Mouse (Mus musculus) hindbrain, embryonic 15.5 days (tissue): ENCODE measurements around the gene Ankrd39. TPM values are rescaled to one million over a fixed set of nuclear protein-coding genes. Genes with fewer than 3 reads are reported as not detected.

Experiments
- ATAC-seq: fragments of 200-750 bp; cut with Nextera tagmentation; 2 replicates; pipeline ENCODE4 v1.8.0; 2017; ENCODE audit warnings: low read depth, moderate number of reproducible peaks, moderate TSS enrichment; ENCODE audit not compliant: low FRiP score
- H3K27ac ChIP-seq: fragments of 300-500 bp; sonication (generic); replicated peaks from 2 replicates; pipeline ENCODE4 v1.5.1; 2015; ENCODE audit warnings: mild to moderate bottlenecking, inconsistent platforms
- H3K27me3 ChIP-seq: fragments of 300-500 bp; sonication (generic); 2 replicates; pipeline ENCODE4 v1.6.1; 2015; ENCODE audit warnings: control low read depth, inconsistent platforms
- H3K36me3 ChIP-seq: fragments of 300-500 bp; sonication (generic); 2 replicates; pipeline ENCODE4 v1.6.1; 2015; ENCODE audit warnings: control low read depth, inconsistent platforms
- H3K4me1 ChIP-seq: fragments of 300-500 bp; sonication (generic); replicated peaks from 2 replicates; pipeline ENCODE4 v1.6.1; 2015; ENCODE audit warnings: control low read depth, inconsistent platforms
- H3K4me2 ChIP-seq: fragments of 300-500 bp; sonication (generic); 2 replicates; pipeline ENCODE4 v1.6.1; 2015; ENCODE audit warnings: moderate library complexity, mild to moderate bottlenecking, inconsistent platforms
- H3K4me3 ChIP-seq: fragments of 300-500 bp; sonication (generic); 2 replicates; pipeline ENCODE4 v1.5.1; 2015; ENCODE audit warnings: mild to moderate bottlenecking, inconsistent platforms
- H3K9ac ChIP-seq: fragments of 300-500 bp; sonication (generic); 2 replicates; pipeline ENCODE4 v1.6.1; 2015; ENCODE audit warnings: inconsistent platforms
- H3K9me3 ChIP-seq: fragments of 300-500 bp; sonication (generic); 2 replicates; pipeline ENCODE4 v1.6.1; 2016; ENCODE audit warnings: control low read depth, inconsistent platforms
- WGBS: fragments of 180-500 bp; shearing (Covaris S2); methylation state at CpG from one replicate; pipeline ENCODE4 v1.1.7; 2015; 5-methylcytosine and 5-hydroxymethylcytosine counted together
- polyA plus RNA-seq: library from polyadenylated mRNA; unstranded; fragments of >200 nt; fragmentation: Nextera tagmentation; extraction: Ambion mirVana; gene quantifications from 2 replicates; pipeline ENCODE4 v1.2.1, GENCODE M21; 2015

The Ankrd39 gene
- polyA plus RNA-seq, 1 experiment from 2014 or later: 28.7 TPM

- no peak for ATAC-seq
- no peaks in the 10 kb centered on the region for H3K27me3 ChIP-seq
Measured at GRCm38 (mm10) chr1:36570320-36570719, 23.1 kb upstream of the Ankrd39 start.

GRCm38 (mm10) chr1:36569694-36570276, 22.5 kb upstream of the Ankrd39 start:
- ATAC-seq: no peak
- no peak overlapping the region for H3K4me2 ChIP-seq
- H3K27ac ChIP-seq: no peak overlapping the region
- H3K27me3 ChIP-seq: no peaks in the 10 kb centered on the region
- WGBS: 42% methylated on average over 7 of the region's 7 CpGs
- no peak overlapping the region for H3K9ac ChIP-seq
- H3K9me3 ChIP-seq: no peaks in the 10 kb centered on the region
- H3K4me1 ChIP-seq: peaks cover 18% of the 10 kb centered on the region
- no peak overlapping the region for H3K4me3 ChIP-seq
- H3K36me3 ChIP-seq: no peaks in the 10 kb centered on the region

More at GRCm38 (mm10) chr1:36570320-36570719, 23.1 kb upstream of the Ankrd39 start:
- Histone ChIP-seq H3K4me2 (no peak overlapping the region), H3K36me3 (no peaks in the 10 kb centered on the region), H3K9me3 (no peaks in the 10 kb centered on the region), H3K9ac (no peak overlapping the region), H3K27ac (no peak overlapping the region), H3K4me3 (no peak overlapping the region), H3K4me1 (peaks cover 18% of the 10 kb centered on the region)
- 90% methylated on average over 5 of the region's 5 CpGs for WGBS

- H3K9me3 ChIP-seq: no peaks in the 10 kb centered on the region
- ATAC-seq: no peak
- no peak overlapping the region for H3K27ac ChIP-seq
- H3K4me2 ChIP-seq: no peak overlapping the region
- H3K4me1 ChIP-seq: peaks cover 9% of the 10 kb centered on the region
- no peak overlapping the region for H3K9ac ChIP-seq
- H3K27me3 ChIP-seq: no peaks in the 10 kb centered on the region
- no peaks in the 10 kb centered on the region for H3K36me3 ChIP-seq
- H3K4me3 ChIP-seq: no peak overlapping the region
- 77% methylated on average over 4 of the region's 4 CpGs for WGBS
Measured at GRCm38 (mm10) chr1:36568776-36569175, 21.5 kb upstream of the Ankrd39 start.

- Histone ChIP-seq H3K9me3 (no peaks in the 10 kb centered on the region), H3K36me3 (no peaks in the 10 kb centered on the region), H3K4me1 (peaks cover 9% of the 10 kb centered on the region), H3K27ac (no peak overlapping the region), H3K27me3 (no peaks in the 10 kb centered on the region), H3K4me3 (no peak overlapping the region), H3K4me2 (no peak overlapping the region), H3K9ac (no peak overlapping the region)
- 37% methylated on average over 21 of the region's 21 CpGs for WGBS
- no peak for ATAC-seq
Measured at GRCm38 (mm10) chr1:36567818-36568603, 20.8 kb upstream of the Ankrd39 start.

- H3K9ac ChIP-seq: no peak overlapping the region
- H3K4me2 ChIP-seq: no peak overlapping the region
- H3K27ac ChIP-seq: no peak overlapping the region
- WGBS: 8% methylated on average over 2 of the region's 2 CpGs
- no peak for ATAC-seq
- no peaks in the 10 kb centered on the region for H3K27me3 ChIP-seq
- no peaks in the 10 kb centered on the region for H3K9me3 ChIP-seq
- peaks cover 9% of the 10 kb centered on the region for H3K4me1 ChIP-seq
- no peaks in the 10 kb centered on the region for H3K36me3 ChIP-seq
- no peak overlapping the region for H3K4me3 ChIP-seq
Measured at GRCm38 (mm10) chr1:36566425-36566824, 19.2 kb upstream of the Ankrd39 start.

DNA sequence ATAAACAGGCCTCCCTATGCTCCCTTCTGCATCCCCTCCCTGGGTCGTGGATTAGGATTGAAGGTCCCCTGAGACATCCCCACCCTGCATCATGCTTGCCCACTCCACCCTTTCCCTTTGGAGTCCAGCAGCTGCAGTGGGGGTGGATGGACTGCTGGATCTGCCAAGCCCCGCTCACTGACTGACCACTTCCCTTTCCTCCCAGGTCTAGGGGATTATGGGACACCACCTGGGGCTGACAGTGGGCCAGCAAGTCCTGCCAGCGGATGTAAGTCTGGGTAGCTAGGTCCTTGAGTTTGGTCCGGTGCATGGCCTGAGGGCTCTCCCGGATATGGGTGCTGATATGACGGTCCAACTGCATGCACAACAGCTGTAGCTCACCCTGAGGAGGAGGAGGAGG, 16.9 kb upstream of the Ankrd39 start:
- Histone ChIP-seq H3K4me3 (no peak overlapping the region), H3K9ac (no peak overlapping the region), H3K4me1 (peaks cover 11% of the 10 kb centered on the region), H3K9me3 (no peaks in the 10 kb centered on the region), H3K4me2 (no peak overlapping the region), H3K27me3 (no peaks in the 10 kb centered on the region), H3K27ac (no peak overlapping the region), H3K36me3 (no peaks in the 10 kb centered on the region)
- ATAC-seq: no peak
- WGBS: 80% methylated on average over 6 of the region's 6 CpGs

DNA sequence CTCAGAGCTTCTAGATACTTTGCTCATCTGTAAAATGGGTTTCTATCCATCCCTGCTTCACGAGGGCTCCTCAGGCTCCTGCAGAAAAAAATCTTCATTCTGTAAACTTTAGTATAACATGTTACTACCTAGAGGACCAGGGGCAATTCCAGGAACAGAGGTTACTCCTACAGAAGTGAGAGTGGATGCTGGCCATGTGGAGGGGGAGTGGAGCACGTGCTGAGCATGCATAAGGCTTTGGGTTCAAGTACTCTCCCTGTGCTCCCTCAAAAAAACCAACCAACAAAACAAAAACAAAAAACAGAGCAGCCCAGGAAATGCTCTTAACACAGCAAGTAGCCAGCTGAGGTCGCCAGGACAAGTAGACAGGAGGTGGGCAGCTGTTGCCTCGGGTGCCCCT, 16.4 kb upstream of the Ankrd39 start:
- H3K4me2 ChIP-seq: no peak overlapping the region

DNA sequence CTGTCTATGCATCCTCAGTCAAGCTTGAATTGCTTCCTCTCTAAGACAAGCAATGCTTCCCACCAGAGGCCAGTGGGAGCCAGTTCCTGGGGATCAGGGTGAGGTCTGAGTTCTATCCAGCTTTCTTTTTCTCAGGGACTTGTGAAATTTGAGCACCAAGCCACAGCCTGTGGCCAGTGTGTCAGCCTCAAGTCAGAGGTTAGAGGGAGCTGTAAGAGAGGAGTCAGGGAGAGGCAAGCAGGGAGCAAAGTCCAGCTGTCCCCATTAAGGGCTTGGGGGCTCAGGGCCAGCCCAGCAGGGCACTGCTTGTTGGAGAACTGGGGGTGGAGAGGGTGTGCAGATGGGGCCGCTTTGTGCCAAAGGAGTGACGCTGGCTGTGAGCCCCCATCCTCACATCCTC, 16.0 kb upstream of the Ankrd39 start:
- H3K4me2 ChIP-seq: no peak overlapping the region
- 80% methylated on average over 2 of the region's 2 CpGs for WGBS
- no peak overlapping the region for H3K4me3 ChIP-seq
- peaks cover 15% of the 10 kb centered on the region for H3K4me1 ChIP-seq
- no peaks in the 10 kb centered on the region for H3K9me3 ChIP-seq
- H3K9ac ChIP-seq: no peak overlapping the region
- ATAC-seq: no peak
- no peaks in the 10 kb centered on the region for H3K27me3 ChIP-seq
- no peaks in the 10 kb centered on the region for H3K36me3 ChIP-seq
- H3K27ac ChIP-seq: no peak overlapping the region

More for the DNA sequence above, 16.4 kb upstream of the Ankrd39 start:
- H3K27ac ChIP-seq: no peak overlapping the region
- no peak for ATAC-seq
- no peaks in the 10 kb centered on the region for H3K9me3 ChIP-seq
- no peaks in the 10 kb centered on the region for H3K27me3 ChIP-seq
- H3K4me1 ChIP-seq: peaks cover 15% of the 10 kb centered on the region
- no peak overlapping the region for H3K4me3 ChIP-seq
- 64% methylated on average over 4 of the region's 4 CpGs for WGBS
- no peaks in the 10 kb centered on the region for H3K36me3 ChIP-seq
- no peak overlapping the region for H3K9ac ChIP-seq

DNA sequence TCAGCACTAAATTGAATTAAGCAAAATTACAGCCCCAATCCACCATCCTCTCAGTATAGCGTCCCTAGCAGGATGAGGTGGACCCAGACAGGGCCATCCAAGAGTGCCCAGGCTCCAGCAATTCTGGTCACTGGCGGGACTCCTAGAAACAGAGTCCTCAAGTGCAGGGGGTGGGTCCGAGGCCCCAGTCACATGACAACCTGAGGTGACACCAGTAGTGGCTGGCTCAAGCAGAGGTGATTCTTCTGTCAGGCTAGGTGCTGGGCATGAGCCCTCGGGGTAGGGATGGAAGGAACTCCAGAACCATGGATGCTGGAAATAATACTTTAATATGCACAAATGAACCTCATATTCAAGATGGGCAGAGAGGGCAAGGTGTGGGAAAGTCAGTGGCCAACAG, 15.1 kb upstream of the Ankrd39 start:
- Histone ChIP-seq H3K27ac (no peak overlapping the region), H3K4me1 (peaks cover 11% of the 10 kb centered on the region), H3K27me3 (no peaks in the 10 kb centered on the region), H3K9me3 (no peaks in the 10 kb centered on the region), H3K9ac (no peak overlapping the region), H3K4me3 (no peak overlapping the region), H3K36me3 (no peaks in the 10 kb centered on the region), H3K4me2 (no peak overlapping the region)
- ATAC-seq: no peak
- WGBS: 84% methylated on average over 4 of the region's 4 CpGs

GRCm38 (mm10) chr1:36560903-36561302, 13.7 kb upstream of the Ankrd39 start:
- H3K27me3 ChIP-seq: no peaks in the 10 kb centered on the region

DNA sequence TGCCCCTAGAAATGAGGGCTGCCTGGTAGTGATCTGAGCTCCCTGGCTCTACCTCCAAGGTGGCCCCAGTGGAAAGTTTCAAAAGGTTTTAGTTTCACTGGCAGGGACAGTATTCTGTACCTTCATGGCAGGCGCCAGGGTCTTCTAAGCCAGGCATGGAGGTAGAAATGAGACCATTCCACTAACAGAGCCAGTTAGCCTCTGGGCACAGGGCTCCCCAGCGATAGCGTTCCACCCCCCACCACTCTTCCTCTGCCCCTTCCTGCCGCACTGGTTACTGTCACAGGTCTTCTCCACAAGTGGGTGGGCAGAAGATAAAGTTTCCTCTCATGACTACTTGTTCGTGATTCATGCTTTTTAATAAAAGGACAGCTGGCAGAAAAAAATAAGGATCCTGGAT, 12.6 kb upstream of the Ankrd39 start:
- Histone ChIP-seq H3K27me3 (no peaks in the 10 kb centered on the region), H3K4me1 (peaks cover 26% of the 10 kb centered on the region), H3K4me2 (no peak overlapping the region), H3K9me3 (no peaks in the 10 kb centered on the region), H3K36me3 (no peaks in the 10 kb centered on the region; the same call in 1 of the 2 replicates), H3K9ac (no peak overlapping the region), H3K27ac (no peak overlapping the region), H3K4me3 (no peak overlapping the region)
- 64% methylated on average over 5 of the region's 5 CpGs for WGBS
- no peak for ATAC-seq

More at GRCm38 (mm10) chr1:36560903-36561302, 13.7 kb upstream of the Ankrd39 start:
- Histone ChIP-seq H3K9ac (no peak overlapping the region), H3K36me3 (no peaks in the 10 kb centered on the region), H3K9me3 (no peaks in the 10 kb centered on the region), H3K27ac (no peak overlapping the region), H3K4me1 (peaks cover 16% of the 10 kb centered on the region), H3K4me2 (no peak overlapping the region), H3K4me3 (no peak overlapping the region)
- no peak for ATAC-seq
- WGBS: 56% methylated on average over 6 of the region's 6 CpGs

GRCm38 (mm10) chr1:36559256-36559655, 12.0 kb upstream of the Ankrd39 start:
- WGBS: 9% methylated on average over 4 of the region's 4 CpGs
- H3K9me3 ChIP-seq: no peaks in the 10 kb centered on the region
- H3K9ac ChIP-seq: no peak overlapping the region

More at GRCm38 (mm10) chr1:36559256-36559655, 12.0 kb upstream of the Ankrd39 start:
- H3K4me3 ChIP-seq: no peak overlapping the region
- no peak for ATAC-seq
- H3K27ac ChIP-seq: no peak overlapping the region
- H3K4me1 ChIP-seq: peaks cover 33% of the 10 kb centered on the region
- peak overlapping the region; percentile 79 for H3K4me2 ChIP-seq
- H3K36me3 ChIP-seq: peaks cover 3% of the 10 kb centered on the region
- no peaks in the 10 kb centered on the region for H3K27me3 ChIP-seq
